Mouse (Mus musculus) liver, embryonic 11.5 days (tissue): ENCODE measurements around the gene Txndc2. TPM values are rescaled to one million over a fixed set of nuclear protein-coding genes. Genes with fewer than 3 reads are reported as not detected.

Experiments used
- ATAC-seq: fragments of 200-750 bp; cut with Nextera tagmentation; replicated peaks from 2 replicates; pipeline ENCODE4 v1.8.0; 2017; ENCODE audit warnings: moderate number of reproducible peaks, mild to moderate bottlenecking, moderate TSS enrichment, moderate library complexity; ENCODE audit not compliant: low FRiP score
- DNase-seq: peaks from one replicate; pipeline ENCODE4 v3.0.0-alpha.2; 2017; ENCODE audit warnings: low spot score
- H3K27ac ChIP-seq: fragments of 300-500 bp; sonication (generic); 2 replicates; pipeline ENCODE4 v1.5.1; 2014; ENCODE audit warnings: mild to moderate bottlenecking, low read depth, low read length, control low read depth
- H3K27me3 ChIP-seq: fragments of 300-500 bp; sonication (generic); replicated peaks from 2 replicates; pipeline ENCODE4 v1.6.1; 2014; ENCODE audit warnings: low read length, mixed read lengths; ENCODE audit not compliant: control insufficient read depth, insufficient read depth
- H3K36me3 ChIP-seq: fragments of 300-500 bp; sonication (generic); 2 replicates; pipeline ENCODE4 v1.6.1; 2014; ENCODE audit warnings: mild to moderate bottlenecking, low read length, moderate library complexity, mixed read lengths; ENCODE audit not compliant: control insufficient read depth, insufficient read depth
- H3K4me1 ChIP-seq: fragments of 300-500 bp; sonication (generic); replicated peaks from 2 replicates; pipeline ENCODE4 v1.6.1; 2014; ENCODE audit warnings: low read length, mixed read lengths; ENCODE audit not compliant: control insufficient read depth, insufficient read depth
- H3K4me2 ChIP-seq: fragments of 300-500 bp; sonication (generic); 2 replicates; pipeline ENCODE4 v1.6.1; 2014; ENCODE audit warnings: mild to moderate bottlenecking, control low read depth, moderate library complexity
- H3K4me3 ChIP-seq: fragments of 300-500 bp; sonication (generic); 2 replicates; pipeline ENCODE4 v1.5.1; 2014; ENCODE audit warnings: low read depth, low read length, control low read depth
- H3K9ac ChIP-seq: fragments of 300-500 bp; sonication (generic); 2 replicates; pipeline ENCODE4 v1.6.1; 2014; ENCODE audit warnings: low read depth, low read length, control low read depth
- H3K9me3 ChIP-seq: fragments of 300-500 bp; sonication (generic); 2 replicates; pipeline ENCODE4 v1.6.1; 2016; ENCODE audit warnings: low read length, inconsistent platforms, mixed read lengths; ENCODE audit not compliant: control insufficient read depth
- WGBS: fragments of 180-500 bp; shearing (Covaris S2); extraction: QIAGEN DNeasy Blood & Tissue Kit; methylation state at CpG from one replicate; pipeline ENCODE4 v1.1.7; 2014; 5-methylcytosine and 5-hydroxymethylcytosine counted together
- polyA plus RNA-seq: library from polyadenylated mRNA; unstranded; fragments of >200 nt; fragmentation: Nextera tagmentation; extraction: Ambion mirVana; gene quantifications from 2 replicates; pipeline ENCODE4 v1.2.1, GENCODE M21; 2014

Gene Txndc2
- polyA plus RNA-seq, 1 experiment from 2014 or later: not detected

DNA sequence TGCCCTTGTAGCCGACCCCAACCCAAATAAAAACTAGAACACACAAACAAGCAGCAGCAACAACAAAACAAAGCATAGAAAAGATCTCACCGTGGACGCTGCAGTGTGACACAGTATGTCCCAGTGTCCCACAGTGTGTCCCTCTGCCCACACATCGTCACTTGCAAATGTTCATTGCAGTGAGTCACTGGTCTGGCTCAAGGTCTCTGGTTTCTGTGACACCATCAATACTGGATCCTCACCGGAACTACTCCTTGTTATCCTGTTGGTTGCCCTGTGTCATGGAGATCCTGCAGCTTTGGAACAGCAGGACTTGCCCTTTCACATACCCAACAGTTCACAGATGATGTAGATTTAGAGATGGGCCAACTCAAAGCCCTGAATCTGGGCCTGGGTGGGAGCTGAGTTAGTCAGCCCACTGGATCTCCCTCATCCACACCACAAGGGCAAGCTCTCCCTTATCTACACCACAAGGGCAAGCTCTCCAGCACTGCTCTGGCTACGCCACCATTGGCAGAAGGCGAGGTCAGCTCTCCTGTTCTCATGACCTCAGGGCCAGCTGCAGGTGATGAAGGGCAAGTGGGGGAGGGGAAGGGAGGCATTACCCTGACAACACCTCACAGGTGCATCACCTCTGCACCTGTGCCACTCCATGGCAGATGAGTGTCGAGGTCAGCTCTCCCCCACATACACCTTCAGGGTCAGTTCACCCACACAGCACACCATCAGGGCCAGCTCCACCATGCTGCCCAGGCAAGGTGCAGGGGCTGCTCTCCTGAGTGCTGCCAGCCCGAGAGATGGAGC lies 6.6 kb upstream of the Txndc2 start:
- Histone ChIP-seq H3K27me3 (no peaks in the 10 kb centered on the region), H3K4me2 (no peak overlapping the region), H3K4me1 (no peaks in the 10 kb centered on the region), H3K36me3 (no peaks in the 10 kb centered on the region), H3K27ac (no peak overlapping the region), H3K9me3 (no peaks in the 10 kb centered on the region), H3K4me3 (no peak overlapping the region), H3K9ac (no peak overlapping the region)
- WGBS: 77% methylated on average over 9 of the region's 9 CpGs
- ATAC-seq: no peak
- no peak for DNase-seq

DNA sequence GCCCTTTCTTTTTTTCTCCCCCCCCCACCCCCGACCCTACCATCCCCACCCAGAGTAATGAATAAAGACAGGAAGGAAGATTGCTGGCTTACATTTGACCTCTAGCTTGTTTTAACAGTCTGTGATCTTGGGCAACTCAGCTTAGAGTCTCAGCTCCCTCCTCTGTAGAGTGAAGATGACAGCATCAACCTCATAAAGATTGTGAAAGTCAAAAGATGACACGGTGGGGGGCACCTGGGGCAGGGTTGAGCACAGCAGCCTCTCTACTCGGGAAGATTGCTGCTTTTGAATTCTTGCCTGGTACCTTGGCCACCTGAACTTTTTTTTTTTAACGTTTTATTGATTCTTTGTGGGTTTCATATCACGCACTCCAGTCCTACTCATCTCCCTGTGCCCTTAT lies 6.0 kb upstream of the Txndc2 start:
- ATAC-seq: no peak
- no peak overlapping the region for H3K9ac ChIP-seq
- no peak overlapping the region for H3K4me3 ChIP-seq
- no peaks in the 10 kb centered on the region for H3K27me3 ChIP-seq
- H3K27ac ChIP-seq: no peak overlapping the region
- no peaks in the 10 kb centered on the region for H3K4me1 ChIP-seq
- H3K36me3 ChIP-seq: no peaks in the 10 kb centered on the region
- WGBS: 59% methylated on average over 5 of the region's 5 CpGs
- DNase-seq: no peak
- no peaks in the 10 kb centered on the region for H3K9me3 ChIP-seq
- H3K4me2 ChIP-seq: no peak overlapping the region

DNA sequence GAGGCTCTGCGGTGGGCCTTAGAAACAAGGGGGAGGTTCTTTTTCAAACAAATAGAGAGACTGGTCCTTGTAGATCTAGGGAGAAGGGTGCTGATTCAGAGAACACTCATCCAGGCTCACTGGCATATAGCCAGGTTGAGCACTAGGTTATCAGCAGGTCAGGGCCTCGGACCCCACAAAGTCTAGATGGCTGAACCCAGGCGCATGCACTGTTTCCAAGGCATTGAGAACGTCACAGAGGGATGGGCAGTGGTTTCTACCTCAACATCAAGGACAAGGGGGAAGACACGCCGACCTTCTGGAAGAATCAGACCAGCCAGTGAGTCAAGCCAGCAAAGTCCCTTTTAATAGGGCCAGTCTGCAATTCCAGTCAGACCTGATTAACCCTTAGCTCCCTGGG lies 5.3 kb upstream of the Txndc2 start:
- Histone ChIP-seq H3K4me3 (no peak overlapping the region), H3K4me1 (no peaks in the 10 kb centered on the region), H3K36me3 (no peaks in the 10 kb centered on the region), H3K4me2 (no peak overlapping the region), H3K27me3 (no peaks in the 10 kb centered on the region), H3K9me3 (no peaks in the 10 kb centered on the region), H3K27ac (no peak overlapping the region), H3K9ac (no peak overlapping the region)
- no peak for DNase-seq
- WGBS: 73% methylated on average over 6 of the region's 6 CpGs
- no peak for ATAC-seq

DNA sequence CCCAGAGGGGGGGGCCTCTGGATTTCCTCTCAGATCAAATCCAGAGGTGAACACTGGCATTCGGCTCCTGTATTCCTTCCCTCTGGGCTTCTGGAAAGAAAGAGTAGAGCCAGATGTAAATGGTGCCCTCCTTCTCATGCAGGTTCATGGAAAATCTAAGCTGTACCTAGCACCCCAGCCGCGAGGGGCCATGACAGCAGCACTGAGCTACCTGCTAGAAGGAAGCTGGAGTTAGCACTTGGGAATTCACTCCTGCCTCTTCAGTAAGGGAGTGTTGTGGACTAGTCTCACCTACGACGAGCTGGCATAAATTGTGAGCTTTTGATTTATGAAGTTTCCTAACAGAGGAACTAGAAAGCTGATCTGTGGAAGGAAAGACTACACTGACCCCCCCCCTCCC lies 1.6 kb upstream of the Txndc2 start:
- no peak overlapping the region for H3K4me3 ChIP-seq
- H3K9me3 ChIP-seq: no peaks in the 10 kb centered on the region
- no peaks in the 10 kb centered on the region for H3K36me3 ChIP-seq
- H3K27me3 ChIP-seq: no peaks in the 10 kb centered on the region
- H3K9ac ChIP-seq: no peak overlapping the region
- H3K4me2 ChIP-seq: no peak overlapping the region
- 76% methylated on average over 5 of the region's 5 CpGs for WGBS
- H3K27ac ChIP-seq: no peak overlapping the region
- ATAC-seq (no peak), DNase-seq (no peak)
- H3K4me1 ChIP-seq: no peaks in the 10 kb centered on the region

DNA sequence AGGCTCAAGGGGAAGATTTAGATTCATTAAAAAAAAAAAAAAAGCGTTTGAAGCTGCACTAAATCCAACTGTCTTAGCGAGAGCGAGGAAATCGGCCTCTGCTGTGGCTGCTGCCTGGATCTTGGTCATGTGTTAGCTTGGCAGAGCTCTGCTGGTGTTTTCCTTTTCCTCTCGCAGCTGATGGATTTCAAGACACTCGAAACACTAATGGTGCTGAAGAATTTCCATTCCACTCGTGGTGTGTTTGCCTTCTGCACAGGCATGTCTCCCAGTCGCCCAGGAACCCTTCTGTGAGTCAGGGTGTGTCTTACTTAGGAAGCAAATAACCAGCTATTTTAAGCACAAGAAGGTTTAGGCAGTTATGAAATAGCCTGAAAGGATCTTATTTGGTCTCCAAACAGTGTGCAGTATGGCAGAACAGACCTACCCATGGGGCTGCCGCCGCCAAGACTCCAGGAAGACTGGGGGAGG lies 1.1 kb upstream of the Txndc2 start:
- Histone ChIP-seq H3K36me3 (no peaks in the 10 kb centered on the region), H3K4me1 (no peaks in the 10 kb centered on the region), H3K27me3 (no peaks in the 10 kb centered on the region), H3K4me2 (no peak overlapping the region), H3K9me3 (no peaks in the 10 kb centered on the region), H3K9ac (no peak overlapping the region), H3K4me3 (no peak overlapping the region), H3K27ac (no peak overlapping the region)
- WGBS: 67% methylated on average over 10 of the region's 10 CpGs
- ATAC-seq: no peak
- DNase-seq: no peak

DNA sequence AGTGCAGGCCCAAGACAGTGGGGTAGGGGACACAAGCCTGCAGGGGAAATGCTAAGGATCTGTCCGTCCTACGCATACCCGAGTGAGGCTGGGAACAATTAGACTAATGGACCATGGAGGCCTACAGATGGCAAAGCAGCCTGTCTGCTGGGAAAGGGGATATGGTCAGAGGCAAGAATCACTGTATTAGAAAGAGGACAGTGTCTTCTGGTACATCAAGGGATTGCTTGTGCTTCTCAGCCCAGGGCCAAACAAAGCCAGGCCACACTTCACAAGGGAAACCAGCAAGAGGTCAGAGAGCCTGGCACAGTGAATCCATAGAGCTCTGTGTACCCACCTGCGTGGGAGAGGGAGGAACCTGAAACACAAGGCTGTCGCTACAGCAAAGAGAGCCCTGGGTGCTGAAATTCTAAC lies 617 bp upstream of the Txndc2 start:
- 76% methylated on average over 5 of the region's 5 CpGs for WGBS
- ATAC-seq (no peak), DNase-seq (no peak)
- Histone ChIP-seq H3K27me3 (no peaks in the 10 kb centered on the region), H3K4me3 (no peak overlapping the region), H3K9ac (no peak overlapping the region), H3K27ac (no peak overlapping the region), H3K4me1 (no peaks in the 10 kb centered on the region), H3K4me2 (no peak overlapping the region), H3K36me3 (no peaks in the 10 kb centered on the region), H3K9me3 (no peaks in the 10 kb centered on the region)

DNA sequence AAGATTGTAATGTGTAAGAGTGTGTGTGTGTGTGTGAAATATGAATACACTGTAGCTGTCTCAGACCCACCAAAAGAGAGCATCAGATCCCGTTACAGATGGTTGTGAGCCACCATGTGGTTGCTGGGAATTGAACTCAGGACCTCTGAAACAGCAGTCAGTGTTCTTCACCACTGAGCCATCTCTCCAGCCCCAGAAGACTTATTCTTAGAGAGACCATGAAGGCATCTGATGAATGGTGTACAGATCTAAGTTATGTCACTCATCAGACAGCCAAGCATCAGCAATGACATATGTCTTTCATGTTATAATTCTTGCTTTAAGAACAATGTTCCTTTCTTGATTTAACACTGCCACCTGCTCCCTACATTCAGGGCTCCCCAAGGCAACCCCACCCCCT lies 2.8 kb downstream of the Txndc2 start:
- WGBS: 81% methylated on average over 1 of the region's 1 CpGs
- ATAC-seq: no peak

DNA sequence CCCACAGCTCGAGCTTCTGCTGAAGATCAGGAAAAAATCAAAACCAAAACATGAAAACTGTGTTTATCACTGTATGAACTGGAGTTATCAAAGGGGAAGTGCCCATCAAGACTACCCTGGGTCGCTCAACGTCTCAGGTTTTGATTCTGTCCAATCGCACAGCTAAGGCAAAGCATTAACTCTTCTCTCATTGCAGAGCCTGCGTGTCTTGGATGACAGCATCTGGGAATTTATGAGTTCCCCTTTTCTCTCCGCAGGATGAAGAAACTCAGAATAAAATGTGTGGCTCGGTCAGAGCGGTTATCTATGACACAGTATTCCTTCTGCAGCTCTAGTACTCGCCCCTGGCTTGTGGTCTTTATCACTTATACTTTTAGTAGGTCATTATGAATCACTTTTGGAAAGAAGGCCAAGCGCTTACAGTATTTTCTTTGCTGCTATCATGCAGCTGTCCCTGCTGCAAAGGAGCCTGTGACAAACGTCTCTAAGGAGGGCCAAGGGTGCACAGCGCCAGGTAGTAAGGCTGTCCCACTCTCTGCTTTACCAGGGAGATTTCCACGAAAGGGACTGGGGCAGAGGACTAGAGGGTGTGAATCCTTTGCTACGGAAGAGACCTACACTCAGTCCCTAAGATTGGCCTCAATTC lies 6.1 kb downstream of the Txndc2 start:
- H3K4me3 ChIP-seq: no peak overlapping the region
- no peak overlapping the region for H3K27ac ChIP-seq
- WGBS: 43% methylated on average over 14 of the region's 14 CpGs
- H3K27me3 ChIP-seq: no peaks in the 10 kb centered on the region
- no peaks in the 10 kb centered on the region for H3K4me1 ChIP-seq
- DNase-seq: no peak
- no peak overlapping the region for H3K9ac ChIP-seq
- H3K9me3 ChIP-seq: no peaks in the 10 kb centered on the region
- H3K4me2 ChIP-seq: no peak overlapping the region
- no peaks in the 10 kb centered on the region for H3K36me3 ChIP-seq
- ATAC-seq: no peak

More for the DNA sequence above, 2.8 kb downstream of the Txndc2 start:
- Histone ChIP-seq H3K27me3 (no peaks in the 10 kb centered on the region), H3K36me3 (no peaks in the 10 kb centered on the region), H3K9ac (no peak overlapping the region), H3K4me1 (no peaks in the 10 kb centered on the region), H3K4me2 (no peak overlapping the region), H3K27ac (no peak overlapping the region), H3K4me3 (no peak overlapping the region), H3K9me3 (no peaks in the 10 kb centered on the region)
- DNase-seq: no peak

DNA sequence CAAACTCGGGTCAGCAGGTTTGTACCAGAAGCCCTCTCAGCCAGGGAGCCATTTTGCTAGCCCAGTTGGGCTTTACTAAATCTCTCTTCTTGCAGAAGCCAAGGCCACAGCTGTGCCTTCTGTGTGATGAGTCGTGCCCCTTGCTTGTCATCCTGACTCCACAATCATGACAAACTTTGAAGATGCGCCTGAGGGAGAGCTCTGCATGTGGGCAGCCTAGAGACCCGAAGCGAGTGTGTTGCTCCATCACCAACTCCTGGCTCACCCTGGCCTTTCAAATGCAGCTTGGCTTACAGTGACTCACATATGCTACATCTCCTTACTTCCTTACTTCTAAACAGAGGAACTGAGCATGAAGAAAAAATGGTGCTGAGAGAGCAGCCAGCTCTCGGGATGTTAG lies 12.0 kb downstream of the Txndc2 start:
- DNase-seq (no peak), ATAC-seq (no peak)
- no peak overlapping the region for H3K4me2 ChIP-seq
- WGBS: 74% methylated on average over 6 of the region's 6 CpGs
- H3K9me3 ChIP-seq: no peaks in the 10 kb centered on the region
- H3K36me3 ChIP-seq: no peaks in the 10 kb centered on the region
- no peak overlapping the region for H3K4me3 ChIP-seq
- H3K27me3 ChIP-seq: no peaks in the 10 kb centered on the region
- no peak overlapping the region for H3K27ac ChIP-seq
- H3K9ac ChIP-seq: no peak overlapping the region
- H3K4me1 ChIP-seq: no peaks in the 10 kb centered on the region
